Mouse (Mus musculus) embryonic facial prominence, embryonic 11.5 days (tissue): ENCODE results near the gene Vars2. TPM values are rescaled to one million over a fixed set of nuclear protein-coding genes. Genes with fewer than 3 reads are reported as not detected.

Source experiments
- ATAC-seq: fragments of 200-750 bp; cut with Nextera tagmentation; replicated peaks from 2 replicates; pipeline ENCODE4 v1.8.0; 2017; ENCODE audit warnings: low read depth; ENCODE audit not compliant: insufficient number of reproducible peaks, low FRiP score, low TSS enrichment
- DNase-seq: peaks from one replicate; pipeline ENCODE4 v3.0.0-alpha.2; 2015; ENCODE audit warnings: low spot score
- H3K27ac ChIP-seq: fragments of 300-500 bp; sonication (generic); replicated peaks from 2 replicates; pipeline ENCODE4 v1.5.1; 2014; ENCODE audit warnings: mild to moderate bottlenecking, low read depth, low read length, control low read depth
- H3K27me3 ChIP-seq: fragments of 300-500 bp; sonication (generic); 2 replicates; pipeline ENCODE4 v1.6.1; 2014; ENCODE audit warnings: mild to moderate bottlenecking, low read length, moderate library complexity, mixed read lengths; ENCODE audit not compliant: control insufficient read depth, insufficient read depth
- H3K36me3 ChIP-seq: fragments of 300-500 bp; sonication (generic); replicated peaks from 2 replicates; pipeline ENCODE4 v1.6.1; 2014; ENCODE audit warnings: low read depth, mild to moderate bottlenecking, low read length, moderate library complexity, mixed read lengths; ENCODE audit not compliant: control insufficient read depth, insufficient read depth
- H3K4me1 ChIP-seq: fragments of 300-500 bp; sonication (generic); 2 replicates; pipeline ENCODE4 v1.6.1; 2014; ENCODE audit warnings: low read length, mixed read lengths; ENCODE audit not compliant: control insufficient read depth, insufficient read depth
- H3K4me2 ChIP-seq: fragments of 300-500 bp; sonication (generic); 2 replicates; pipeline ENCODE4 v1.6.1; 2014; ENCODE audit warnings: low read depth, mild to moderate bottlenecking, control low read depth, low read length, moderate library complexity
- H3K4me3 ChIP-seq: fragments of 300-500 bp; sonication (generic); 2 replicates; pipeline ENCODE4 v1.5.1; 2014; ENCODE audit warnings: low read depth, low read length, control low read depth
- H3K9ac ChIP-seq: fragments of 300-500 bp; sonication (generic); replicated peaks from 2 replicates; pipeline ENCODE4 v1.6.1; 2014; ENCODE audit warnings: mild to moderate bottlenecking, control low read depth, low read length
- H3K9me3 ChIP-seq: fragments of 300-500 bp; sonication (generic); replicated peaks from 2 replicates; pipeline ENCODE4 v1.6.1; 2016; ENCODE audit warnings: mild to moderate bottlenecking, low read length, inconsistent platforms, mixed read lengths; ENCODE audit not compliant: control insufficient read depth
- WGBS: fragments of 180-500 bp; shearing (Covaris S2); extraction: QIAGEN DNeasy Blood & Tissue Kit; methylation state at CpG from one replicate; pipeline ENCODE4 v1.1.7; 2014; 5-methylcytosine and 5-hydroxymethylcytosine counted together
- polyA plus RNA-seq: library from polyadenylated mRNA; unstranded; fragments of >200 nt; fragmentation: Nextera tagmentation; extraction: Ambion mirVana; gene quantifications from 2 replicates; pipeline ENCODE4 v1.2.1, GENCODE M21; 2014

Gene Vars2
- 9.1 and 10.4 TPM in 2 replicates for polyA plus RNA-seq

DNA sequence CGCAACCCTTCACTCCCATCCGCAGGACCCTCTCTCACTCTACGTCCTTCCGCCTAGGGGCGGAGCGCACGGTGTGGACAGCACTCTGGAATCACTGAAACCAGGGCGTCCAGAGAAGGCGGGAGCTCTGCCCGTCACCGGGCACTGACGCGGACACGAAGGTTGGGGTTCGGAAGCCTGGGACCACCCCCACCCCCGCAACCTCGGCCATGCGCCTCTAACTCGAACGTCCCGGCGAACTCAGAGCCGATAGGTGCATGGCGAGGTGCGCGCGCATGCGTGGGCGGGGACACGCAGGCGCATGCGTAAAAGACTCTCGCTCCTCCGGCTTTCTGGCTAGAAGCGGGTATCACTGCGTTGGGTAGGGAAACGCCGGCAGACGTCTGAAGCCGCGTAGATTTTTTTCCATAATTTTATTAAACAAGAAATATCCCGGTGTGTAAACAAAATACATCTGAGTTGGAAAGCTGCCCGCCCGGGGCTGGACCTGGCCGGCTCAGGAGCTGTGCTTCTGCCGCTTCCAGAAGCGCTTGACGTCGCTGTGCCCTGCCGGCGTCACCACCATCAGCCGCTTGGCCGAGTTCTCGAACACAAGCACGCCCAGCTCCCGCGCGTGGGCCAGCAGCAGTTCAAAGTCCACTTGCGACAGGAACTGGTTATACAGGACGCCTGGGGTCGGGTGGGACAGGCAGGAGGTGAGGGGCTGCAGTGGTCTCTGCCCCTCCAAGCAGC is at the start of gene Vars2:
TSS of gene Vars2 (minus strand) at position 259 of the 732 bp plus-strand sequence.
- Histone ChIP-seq H3K9ac (peak within 1 kb of the TSS; percentile 79), H3K27ac (peak within 1 kb of the TSS; percentile 41), H3K4me2 (peak within 1 kb of the TSS; percentile 81), H3K27me3 (no peaks in the 10 kb centered on the region), H3K4me3 (peak within 1 kb of the TSS; percentile 57), H3K9me3 (no peaks in the 10 kb centered on the region), H3K36me3 (no peaks in the 10 kb centered on the region), H3K4me1 (no peaks in the 10 kb centered on the region)
- peak; percentile 96 for DNase-seq
- 1% methylated on average over 61 of the region's 61 CpGs for WGBS
- ATAC-seq: peak; percentile 85

DNA sequence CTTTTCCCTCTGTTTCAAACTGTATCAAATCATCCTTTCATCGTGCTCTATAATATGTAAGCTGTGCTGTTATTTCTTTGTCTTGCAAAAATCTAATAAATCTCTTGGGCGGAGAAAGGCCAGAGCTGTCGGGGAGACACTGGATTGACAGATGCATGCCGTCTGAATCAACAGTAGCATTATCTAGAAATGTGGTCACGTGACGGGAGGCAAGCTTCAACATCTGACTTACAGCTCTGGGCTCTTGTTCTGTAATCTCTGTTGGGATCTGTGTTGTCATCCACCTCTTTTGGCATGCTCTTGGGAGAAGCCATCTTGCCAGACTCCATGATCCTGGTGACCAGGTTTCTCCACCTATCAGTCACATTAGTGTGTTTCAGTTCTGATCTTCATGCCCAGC is 49.7 kb upstream of the Vars2 start:
- Histone ChIP-seq H3K36me3 (no peaks in the 10 kb centered on the region), H3K9ac (no peak overlapping the region), H3K9me3 (no peaks in the 10 kb centered on the region), H3K27me3 (no peaks in the 10 kb centered on the region), H3K4me3 (no peak overlapping the region), H3K27ac (no peak overlapping the region), H3K4me1 (peaks cover 4% of the 10 kb centered on the region; the same call in 1 of the 2 replicates), H3K4me2 (no peak overlapping the region)
- WGBS: 86% methylated on average over 6 of the region's 6 CpGs
- ATAC-seq: no peak
- no peak for DNase-seq

DNA sequence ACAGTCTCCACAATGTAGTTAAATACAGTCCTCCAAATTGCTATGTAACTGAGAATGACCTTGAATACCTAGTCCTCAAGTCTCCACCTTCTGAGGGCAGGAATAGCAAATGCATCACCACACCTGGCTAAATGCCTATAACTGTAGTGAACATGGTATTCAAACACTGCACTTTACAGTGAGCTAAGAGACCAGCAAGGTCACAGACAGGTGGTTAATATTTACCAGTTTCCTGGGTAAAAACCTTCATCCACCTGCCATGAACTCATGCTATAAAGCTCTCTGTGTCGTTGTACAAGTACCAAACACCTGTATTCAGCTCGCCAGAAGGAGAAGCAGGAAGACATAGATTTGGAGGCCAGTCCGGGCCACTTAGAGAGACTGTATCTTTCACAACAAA is 48.7 kb upstream of the Vars2 start:
- no peaks in the 10 kb centered on the region for H3K36me3 ChIP-seq
- DNase-seq (no peak), ATAC-seq (no peak)
- H3K4me2 ChIP-seq: no peak overlapping the region
- no peak overlapping the region for H3K9ac ChIP-seq
- no peaks in the 10 kb centered on the region for H3K9me3 ChIP-seq
- 79% methylated on average over 3 of the region's 3 CpGs for WGBS
- no peak overlapping the region for H3K27ac ChIP-seq
- H3K27me3 ChIP-seq: no peaks in the 10 kb centered on the region
- peaks cover 4% of the 10 kb centered on the region; the same call in 1 of the 2 replicates for H3K4me1 ChIP-seq
- no peak overlapping the region for H3K4me3 ChIP-seq

- H3K4me1 ChIP-seq: no peaks in the 10 kb centered on the region
- no peaks in the 10 kb centered on the region for H3K9me3 ChIP-seq
- no peak overlapping the region for H3K27ac ChIP-seq
- WGBS: 46% methylated on average over 8 of the region's 8 CpGs
- no peaks in the 10 kb centered on the region for H3K36me3 ChIP-seq
- no peaks in the 10 kb centered on the region for H3K27me3 ChIP-seq
- DNase-seq (peak; percentile 60), ATAC-seq (peak; percentile 70; the same call in 1 of the 2 replicates)
- no peak overlapping the region for H3K9ac ChIP-seq
- no peak overlapping the region for H3K4me2 ChIP-seq
- no peak overlapping the region for H3K4me3 ChIP-seq
These were observed 43.4 kb upstream of the Vars2 start for GRCm38 (mm10) chr17:35710705-35711347.

DNA sequence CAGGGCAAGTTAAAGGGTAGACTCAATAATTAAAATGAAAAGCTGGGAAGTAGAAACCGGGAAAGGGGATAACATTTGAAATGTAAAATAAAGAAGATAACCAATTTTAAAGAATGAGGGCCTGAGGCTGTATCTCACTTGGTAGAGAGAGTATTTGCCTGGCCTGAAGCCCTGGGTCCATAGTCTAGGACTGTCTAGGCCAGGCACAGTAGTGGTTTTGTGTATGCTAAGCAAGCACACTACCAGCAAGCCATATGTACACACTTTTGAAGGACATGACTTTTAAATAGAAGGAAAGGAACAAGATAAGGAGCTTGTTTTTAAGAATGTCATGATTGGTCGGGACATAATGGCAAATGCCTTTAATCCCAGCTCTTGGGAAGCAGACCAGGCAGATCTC is 41.2 kb upstream of the Vars2 start:
- DNase-seq: no peak
- Histone ChIP-seq H3K27ac (no peak overlapping the region), H3K9me3 (no peaks in the 10 kb centered on the region), H3K36me3 (no peaks in the 10 kb centered on the region), H3K27me3 (peaks cover 2% of the 10 kb centered on the region; the same call in 1 of the 2 replicates), H3K4me3 (no peak overlapping the region), H3K9ac (no peak overlapping the region), H3K4me2 (no peak overlapping the region), H3K4me1 (no peaks in the 10 kb centered on the region)
- ATAC-seq: no peak
- 78% methylated on average over 2 of the region's 2 CpGs for WGBS

DNA sequence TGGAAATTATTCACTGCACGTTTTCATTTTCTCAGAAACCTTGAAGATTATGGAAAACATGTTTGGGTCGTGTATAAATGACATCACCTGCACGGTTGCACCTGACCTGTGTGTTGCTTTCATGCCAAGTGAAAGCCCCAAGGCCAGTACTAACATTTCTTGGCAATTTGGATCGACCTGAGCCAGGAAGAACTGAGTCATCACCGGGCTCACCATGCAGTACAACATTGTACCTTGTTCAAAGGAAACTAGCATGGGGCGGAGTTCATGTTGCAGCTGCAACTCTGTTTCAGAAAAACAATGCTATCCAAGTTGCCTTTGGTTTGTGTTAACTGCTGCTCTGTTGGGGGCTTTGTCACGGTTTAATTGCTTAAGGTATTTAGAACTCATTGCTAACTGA is 40.5 kb upstream of the Vars2 start:
- Histone ChIP-seq H3K27ac (no peak overlapping the region), H3K4me1 (no peaks in the 10 kb centered on the region), H3K4me3 (no peak overlapping the region), H3K9me3 (no peaks in the 10 kb centered on the region), H3K36me3 (no peaks in the 10 kb centered on the region), H3K4me2 (no peak overlapping the region), H3K27me3 (peaks cover 3% of the 10 kb centered on the region; the same call in 1 of the 2 replicates), H3K9ac (no peak overlapping the region)
- WGBS: 68% methylated on average over 7 of the region's 7 CpGs
- no peak for ATAC-seq
- no peak for DNase-seq

DNA sequence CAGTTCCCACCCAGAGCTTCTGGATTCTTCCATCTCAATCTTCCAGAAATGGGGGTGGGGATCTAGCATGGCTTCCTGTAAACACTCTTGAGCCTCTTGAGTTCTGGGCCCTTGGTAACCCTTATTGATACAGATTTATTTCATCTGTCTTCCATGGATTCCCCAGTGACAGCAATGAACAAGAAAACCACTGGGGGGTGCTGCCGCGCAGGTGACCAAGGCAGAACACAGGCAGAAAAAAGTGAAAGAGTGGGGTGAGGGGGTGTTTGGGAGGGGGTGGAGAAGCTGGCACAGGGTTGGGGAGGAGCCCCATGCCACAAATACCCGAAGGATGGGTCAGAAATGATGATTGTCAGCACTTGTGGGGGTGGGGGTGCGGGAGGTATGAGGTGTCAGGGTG is 38.4 kb upstream of the Vars2 start:
- Histone ChIP-seq H3K9ac (no peak overlapping the region), H3K4me2 (no peak overlapping the region), H3K9me3 (no peaks in the 10 kb centered on the region), H3K4me1 (no peaks in the 10 kb centered on the region; the same call in 1 of the 2 replicates), H3K36me3 (no peaks in the 10 kb centered on the region), H3K27me3 (peaks cover 7% of the 10 kb centered on the region), H3K4me3 (no peak overlapping the region), H3K27ac (no peak overlapping the region)
- DNase-seq (peak; percentile 42), ATAC-seq (no peak)
- WGBS: 25% methylated on average over 4 of the region's 4 CpGs
